Mouse (Mus musculus) bone marrow macrophage, adult 2 months (primary cell): ENCODE data around the gene Cerk. TPM values are rescaled to one million over a fixed set of nuclear protein-coding genes. Genes with fewer than 3 reads are reported as not detected.
A peak's percentile ranks its signal among the peaks of the same experiment; 100 is the strongest.

ENCODE experiments used
- H3K27ac ChIP-seq: 2 replicates; pipeline ENCODE4 v1.5.1; 2012; ENCODE audit warnings: low read depth, low read length; ENCODE audit not compliant: insufficient read depth
- H3K4me1 ChIP-seq: 2 replicates; pipeline ENCODE4 v1.6.1; 2012; ENCODE audit warnings: low read length; ENCODE audit not compliant: control insufficient read depth, insufficient read depth
- H3K4me3 ChIP-seq: 2 replicates; pipeline ENCODE4 v1.5.1; 2012; ENCODE audit warnings: mild to moderate bottlenecking, low read length, moderate library complexity; ENCODE audit not compliant: insufficient read depth
- CTCF ChIP-seq: IDR thresholded peaks from 2 replicates; pipeline ENCODE4 v1.5.1; 2012; ENCODE audit warnings: low read depth, mild to moderate bottlenecking, low read length, moderate library complexity
- POLR2A ChIP-seq: IDR thresholded peaks from 2 replicates; pipeline ENCODE4 v1.6.1; 2012; ENCODE audit warnings: mild to moderate bottlenecking, low read depth, low read length, borderline replicate concordance
- polyA plus RNA-seq: library from polyadenylated mRNA; stranded (reverse); fragments of >200 nt; gene quantifications from 2 replicates; pipeline ENCODE4 v1.2.4, GENCODE M21; 2012; ENCODE audit not compliant: missing spikeins, insufficient read depth, insufficient read length

The Cerk gene
- polyA plus RNA-seq, 1 experiment: 111 TPM

GRCm38 (mm10) chr15:86213753-86214548 lies 28.0 kb upstream of the Cerk start, which contains the start of gene Tbc1d22a:
Tbc1d22a (plus strand) TSS chr15:86214459.
- Histone ChIP-seq H3K4me1 (peaks cover 43% of the 10 kb centered on the region), H3K27ac (peak within 1 kb of the TSS; percentile 94), H3K4me3 (peak within 1 kb of the TSS; percentile 94)
- TF ChIP-seq POLR2A (0 out of 2 replicates have a peak, but pooled peaks have one; percentile 35), CTCF (no peak)

- Histone ChIP-seq H3K4me1 (peaks cover 31% of the 10 kb centered on the region), H3K4me3 (peak overlapping the region; percentile 44), H3K27ac (peak overlapping the region; percentile 88)
Measured at GRCm38 (mm10) chr15:86212193-86212592, 26.3 kb upstream of the Cerk start.

GRCm38 (mm10) chr15:86206385-86206784 lies 20.4 kb upstream of the Cerk start:
- TF ChIP-seq CTCF (no peak), POLR2A (no peak)

GRCm38 (mm10) chr15:86205300-86205699 lies 19.4 kb upstream of the Cerk start:
- Histone ChIP-seq H3K27ac (peak overlapping the region; percentile 97), H3K4me1 (peaks cover 63% of the 10 kb centered on the region), H3K4me3 (no peak overlapping the region)
- peak; percentile 49; the same call in 1 of the 2 replicates for TF ChIP-seq CTCF
- no peak for TF ChIP-seq POLR2A

More at GRCm38 (mm10) chr15:86206385-86206784, 20.4 kb upstream of the Cerk start:
- H3K27ac ChIP-seq: peak overlapping the region; percentile 97
- no peak overlapping the region for H3K4me3 ChIP-seq
- peaks cover 67% of the 10 kb centered on the region for H3K4me1 ChIP-seq

- peaks cover 70% of the 10 kb centered on the region for H3K4me1 ChIP-seq
- no peak overlapping the region for H3K4me3 ChIP-seq
- TF ChIP-seq POLR2A: no peak
- TF ChIP-seq CTCF: no peak
- peak overlapping the region; percentile 97 for H3K27ac ChIP-seq
Measured at GRCm38 (mm10) chr15:86203942-86204561, 18.1 kb upstream of the Cerk start.

- no peak for TF ChIP-seq CTCF
- TF ChIP-seq POLR2A: no peak
- H3K27ac ChIP-seq: peak overlapping the region; percentile 97
- no peak overlapping the region for H3K4me3 ChIP-seq
- H3K4me1 ChIP-seq: peaks cover 77% of the 10 kb centered on the region
Measured at GRCm38 (mm10) chr15:86203292-86203793, 17.4 kb upstream of the Cerk start.

- Histone ChIP-seq H3K4me1 (peaks cover 78% of the 10 kb centered on the region), H3K27ac (peak overlapping the region; percentile 97), H3K4me3 (no peak overlapping the region)
- TF ChIP-seq POLR2A: no peak
- TF ChIP-seq CTCF: no peak
Measured at GRCm38 (mm10) chr15:86202640-86203039, 16.7 kb upstream of the Cerk start.

- TF ChIP-seq CTCF (no peak), POLR2A (no peak)
- H3K4me1 ChIP-seq: peaks cover 73% of the 10 kb centered on the region
- no peak overlapping the region for H3K4me3 ChIP-seq
- H3K27ac ChIP-seq: peak overlapping the region; percentile 97
Measured at GRCm38 (mm10) chr15:86201696-86202330, 15.9 kb upstream of the Cerk start.

- peak overlapping the region; percentile 8; the same call in 1 of the 2 replicates for H3K4me3 ChIP-seq
- peak overlapping the region; percentile 97 for H3K27ac ChIP-seq
- peaks cover 69% of the 10 kb centered on the region for H3K4me1 ChIP-seq
Measured at GRCm38 (mm10) chr15:86201095-86201494, 15.2 kb upstream of the Cerk start.

GRCm38 (mm10) chr15:86200169-86200568 lies 14.2 kb upstream of the Cerk start:
- Histone ChIP-seq H3K27ac (peak overlapping the region; percentile 97), H3K4me3 (no peak overlapping the region), H3K4me1 (peaks cover 62% of the 10 kb centered on the region)
- TF ChIP-seq POLR2A (no peak), CTCF (no peak)

More at GRCm38 (mm10) chr15:86201095-86201494, 15.2 kb upstream of the Cerk start:
- TF ChIP-seq CTCF: no peak
- no peak for TF ChIP-seq POLR2A
